Mouse (Mus musculus) B cell, adult (primary cell): ENCODE measurements around the gene Ms4a4d. TPM values are rescaled to one million over a fixed set of nuclear protein-coding genes. Genes with fewer than 3 reads are reported as not detected.

Source experiments
- total RNA-seq: library from RNA; stranded (reverse); gene quantifications from 4 replicates; pipeline ENCODE4 v1.2.4, GENCODE M21; 2023; ENCODE audit not compliant: inconsistent age

Gene Ms4a4d
- 0.32 to 0.48 TPM (median 0.45 TPM) in 3 of 4 replicates, not detected in the other for total RNA-seq

DNA sequence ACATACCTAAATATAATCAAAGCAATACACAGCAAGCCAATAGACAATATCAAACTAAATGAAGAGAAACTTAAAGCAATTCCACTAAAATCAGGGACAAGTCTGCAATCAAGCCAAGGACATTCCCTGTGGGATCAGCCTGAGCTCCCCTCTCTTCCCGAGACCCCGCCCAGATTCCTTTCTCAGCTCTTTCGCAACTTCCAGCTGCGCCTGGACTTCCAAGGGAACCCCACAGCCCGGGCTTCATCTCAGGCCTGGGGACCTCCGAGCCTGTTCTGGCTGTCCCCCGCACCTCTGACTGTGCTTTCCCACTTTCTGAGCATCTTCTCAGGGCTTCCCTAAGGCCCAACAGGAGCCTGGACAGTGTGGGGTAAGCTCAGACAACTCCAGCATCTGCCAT, at the start of gene Ms4a4d:
Gene Ms4a4d, plus strand, starts transcription at position 209 of the 400 bp plus-strand sequence.

DNA sequence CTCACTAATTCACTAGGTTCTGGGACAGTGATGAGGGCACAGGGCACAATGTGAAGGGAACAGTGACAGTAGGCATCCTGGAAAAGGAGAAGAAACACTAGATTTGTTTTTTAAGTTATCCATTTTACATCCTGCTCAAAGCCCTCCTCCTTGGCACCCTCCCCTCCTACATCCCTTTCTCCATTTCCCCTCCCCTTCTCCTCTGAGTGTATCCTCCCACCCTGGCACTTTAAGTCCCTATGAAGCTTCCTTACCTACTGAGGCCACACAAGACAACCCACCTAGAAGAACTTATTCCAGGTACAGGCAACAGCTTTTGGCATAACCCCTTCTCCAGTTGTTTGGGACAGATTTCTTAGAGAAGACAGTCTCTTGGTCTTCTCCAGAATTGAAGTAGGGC, 20.4 kb upstream of the Ms4a4d start, which contains the start of gene Ms4a6b:
Gene Ms4a6b, plus strand, starts transcription at position 267 of the 400 bp plus-strand sequence.

DNA sequence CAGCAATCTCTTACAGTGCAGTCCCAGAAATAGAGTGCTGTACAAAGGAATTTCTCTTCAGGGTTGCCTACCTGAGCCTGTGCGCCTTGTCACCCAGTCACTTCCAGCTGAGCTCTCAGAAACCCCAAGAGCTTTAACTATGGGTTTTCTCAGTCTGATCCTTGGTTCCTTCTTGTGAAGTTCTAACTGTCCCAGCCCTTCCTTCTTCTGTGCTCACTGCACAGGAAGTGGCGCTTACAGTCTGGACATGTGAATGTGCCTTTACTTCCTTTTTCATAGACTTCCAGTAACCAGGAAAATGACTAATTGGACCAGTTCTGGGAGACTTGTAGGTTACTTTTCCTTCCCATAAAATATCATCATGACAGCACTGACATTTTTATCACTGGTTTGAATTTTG, 68.0 kb downstream of the Ms4a4d start, which contains the start of gene Ms4a6d:
Gene Ms4a6d, minus strand, starts transcription at position 247 of the 400 bp plus-strand sequence.

Other genes starting within 250 kb of the Ms4a4d start
- 0.45 to 0.80 TPM (median 0.62 TPM) in 4 replicates for gene Ms4a14, start 222.3 kb upstream of the Ms4a4d start, total RNA-seq
- gene Ms4a7, start 200.7 kb upstream of the Ms4a4d start, total RNA-seq: 1.4 to 3.6 TPM (median 1.9 TPM) in 4 replicates
- gene Ms4a4a, start 161.3 kb upstream of the Ms4a4d start, total RNA-seq: 1.7 to 3.0 TPM (median 2.1 TPM) in 4 replicates
- 171 to 202 TPM (median 193 TPM) in 4 replicates for gene Ms4a4c, start 132.0 kb upstream of the Ms4a4d start, total RNA-seq
- 19.0 to 28.4 TPM (median 21.9 TPM) in 4 replicates for gene Ms4a4b, start 93.2 kb upstream of the Ms4a4d start, total RNA-seq
- 17.6 to 21.8 TPM (median 20.2 TPM) in 4 replicates for gene Ms4a6c, start 67.4 kb upstream of the Ms4a4d start, total RNA-seq
- gene Gm8369, start 50.9 kb upstream of the Ms4a4d start, total RNA-seq: 189 to 234 TPM (median 225 TPM) in 4 replicates
- 75.6 to 97.7 TPM (median 82.5 TPM) in 4 replicates for gene Ms4a6b, start 20.3 kb upstream of the Ms4a4d start, total RNA-seq
- 2.6 to 4.4 TPM (median 2.8 TPM) in 4 replicates for gene Ms4a6d, start 68.0 kb downstream of the Ms4a4d start, total RNA-seq
- gene Ms4a2, start 86.9 kb downstream of the Ms4a4d start, total RNA-seq: not detected in 4 replicates
- gene Ms4a3, start 104.0 kb downstream of the Ms4a4d start, total RNA-seq: not detected in 4 replicates
- gene Oosp2, start 123.8 kb downstream of the Ms4a4d start, total RNA-seq: 1.3 TPM in 1 of 4 replicates, not detected in the others
- gene Oosp1, start 154.3 kb downstream of the Ms4a4d start, total RNA-seq: 0.72 to 2.3 TPM (median 1.8 TPM) in 4 replicates
- not detected in 4 replicates for gene Oosp3, start 160.3 kb downstream of the Ms4a4d start, total RNA-seq
- not detected in 4 replicates for gene Gif, start 210.8 kb downstream of the Ms4a4d start, total RNA-seq
- gene Mrpl16, start 233.6 kb downstream of the Ms4a4d start, total RNA-seq: 31.6 to 38.6 TPM (median 33.7 TPM) in 4 replicates